Mouse (Mus musculus) lung, adult 2 months (tissue): Measurements from ENCODE around the gene Tmem247.

Source experiments
- CTCF ChIP-seq: fragments of 200-500 bp; IDR thresholded peaks from 2 replicates; pipeline ENCODE4 v1.5.1; 2011; ENCODE audit warnings: mild to moderate bottlenecking, low read length, control low read depth; ENCODE audit not compliant: insufficient read depth
- POLR2A ChIP-seq: fragments of 200-500 bp; IDR thresholded peaks from 2 replicates; pipeline ENCODE4 v1.6.1; 2011; ENCODE audit warnings: low read depth, mild to moderate bottlenecking, control low read depth, low read length, borderline replicate concordance; ENCODE audit errors: extremely low read depth

GRCm38 (mm10) chr17:86926836-86927235 lies 9.7 kb downstream of the Tmem247 start:
- TF ChIP-seq POLR2A (no peak), CTCF (no peak)
